Mouse (Mus musculus): ENCODE results near the gene Gm47985.
"Not testable (repeated sequence)": the region's sequence is repeated elsewhere in the genome, so short reads cannot be mapped to it uniquely, and the experiment has no call there.

The Gm47985 gene

GRCm38 (mm10) chr1:151177937-151178271, 4.4 kb upstream of the Gm47985 start:
- peak; percentile 20 for DNase-seq

GRCm38 (mm10) chr1:151178505-151179083, 3.7 kb upstream of the Gm47985 start:
- no peak for DNase-seq

- no peak for DNase-seq
These were observed 2.2 kb upstream of the Gm47985 start for GRCm38 (mm10) chr1:151180167-151180566.

- DNase-seq: not testable (repeated sequence)
These were observed 3.8 kb downstream of the Gm47985 start for GRCm38 (mm10) chr1:151186186-151186585.

GRCm38 (mm10) chr1:151186879-151187424, 4.6 kb downstream of the Gm47985 start:
- DNase-seq: not testable (repeated sequence)

GRCm38 (mm10) chr1:151188469-151188868, 6.1 kb downstream of the Gm47985 start:
- DNase-seq: no peak

GRCm38 (mm10) chr1:151192075-151192474, 9.7 kb downstream of the Gm47985 start, which contains the start of gene Gm8947:
TSS of gene Gm8947 (plus strand) at chr1:151192376.
- DNase-seq: not testable (repeated sequence)

GRCm38 (mm10) chr1:151192739-151193138, 10.4 kb downstream of the Gm47985 start:
- DNase-seq: not testable (repeated sequence)

GRCm38 (mm10) chr1:151195986-151196385, 13.6 kb downstream of the Gm47985 start:
- DNase-seq: not testable (repeated sequence)

- DNase-seq: not testable (repeated sequence)
These were observed 14.4 kb downstream of the Gm47985 start for GRCm38 (mm10) chr1:151196690-151197089.

- not testable (repeated sequence) for DNase-seq
These were observed 15.8 kb downstream of the Gm47985 start, which contains the start of gene Gm47995 for GRCm38 (mm10) chr1:151198120-151198519. TSS of gene Gm47995 (plus strand) at chr1:151198448.

- not testable (repeated sequence) for DNase-seq
These were observed 18.3 kb downstream of the Gm47985 start for GRCm38 (mm10) chr1:151200620-151201019.

- not testable (repeated sequence) for DNase-seq
These were observed 20.4 kb downstream of the Gm47985 start for GRCm38 (mm10) chr1:151202771-151203170.

- DNase-seq: not testable (repeated sequence)
These were observed 21.5 kb downstream of the Gm47985 start, which contains the start of gene 3110040M04Rik for GRCm38 (mm10) chr1:151203818-151204217. TSS of gene 3110040M04Rik (plus strand) at chr1:151204121.

- DNase-seq: not testable (repeated sequence)
These were observed 26.2 kb downstream of the Gm47985 start for GRCm38 (mm10) chr1:151208493-151208892.

GRCm38 (mm10) chr1:151208944-151209343, 26.6 kb downstream of the Gm47985 start:
- not testable (repeated sequence) for DNase-seq

- DNase-seq: peak; percentile 28
These were observed 27.6 kb downstream of the Gm47985 start, which contains the start of gene Gm47996 for GRCm38 (mm10) chr1:151209824-151210355. TSS of gene Gm47996 (plus strand) at chr1:151210131.

GRCm38 (mm10) chr1:151211666-151212065, 29.3 kb downstream of the Gm47985 start:
- DNase-seq: not testable (repeated sequence)

GRCm38 (mm10) chr1:151214862-151215261, 32.5 kb downstream of the Gm47985 start:
- no peak for DNase-seq

GRCm38 (mm10) chr1:151215985-151216384, 33.6 kb downstream of the Gm47985 start:
- no peak for DNase-seq

- no peak for DNase-seq
These were observed 34.1 kb downstream of the Gm47985 start for GRCm38 (mm10) chr1:151216417-151216816.

GRCm38 (mm10) chr1:151219045-151219444, 36.7 kb downstream of the Gm47985 start:
- DNase-seq: no peak

- DNase-seq: no peak
These were observed 37.8 kb downstream of the Gm47985 start for GRCm38 (mm10) chr1:151220098-151220497.
